Mouse (Mus musculus) hindbrain, embryonic 11.5 days (tissue): ENCODE measurements around the gene Txnip. TPM values are rescaled to one million over a fixed set of nuclear protein-coding genes. Genes with fewer than 3 reads are reported as not detected.

Source experiments
- ATAC-seq: fragments of 200-750 bp; cut with Nextera tagmentation; 2 replicates; pipeline ENCODE4 v1.8.0; 2017; ENCODE audit warnings: mild to moderate bottlenecking, moderate TSS enrichment, moderate library complexity; ENCODE audit not compliant: low FRiP score
- DNase-seq: peaks from one replicate; pipeline ENCODE4 v3.0.0-alpha.2; 2015; ENCODE audit warnings: low spot score
- H3K27ac ChIP-seq: fragments of 300-500 bp; sonication (generic); 2 replicates; pipeline ENCODE4 v1.5.1; 2014; ENCODE audit warnings: mild to moderate bottlenecking, low read depth, low read length
- H3K27me3 ChIP-seq: fragments of 300-500 bp; sonication (generic); 2 replicates; pipeline ENCODE4 v1.6.1; 2014; ENCODE audit warnings: mild to moderate bottlenecking, low read length, moderate library complexity, mixed read lengths; ENCODE audit not compliant: control insufficient read depth, insufficient read depth
- H3K36me3 ChIP-seq: fragments of 300-500 bp; sonication (generic); 2 replicates; pipeline ENCODE4 v1.6.1; 2014; ENCODE audit warnings: mild to moderate bottlenecking, low read length, moderate library complexity, mixed read lengths; ENCODE audit not compliant: control insufficient read depth, insufficient read depth
- H3K4me1 ChIP-seq: fragments of 300-500 bp; sonication (generic); replicated peaks from 2 replicates; pipeline ENCODE4 v1.6.1; 2014; ENCODE audit warnings: low read length, mixed read lengths; ENCODE audit not compliant: control insufficient read depth, insufficient read depth
- H3K4me2 ChIP-seq: fragments of 300-500 bp; sonication (generic); replicated peaks from 2 replicates; pipeline ENCODE4 v1.6.1; 2014; ENCODE audit warnings: mild to moderate bottlenecking, low read depth, low read length
- H3K4me3 ChIP-seq: fragments of 300-500 bp; sonication (generic); 2 replicates; pipeline ENCODE4 v1.5.1; 2014; ENCODE audit warnings: low read depth, low read length
- H3K9ac ChIP-seq: fragments of 300-500 bp; sonication (generic); 2 replicates; pipeline ENCODE4 v1.6.1; 2014; ENCODE audit warnings: low read depth, low read length
- H3K9me3 ChIP-seq: fragments of 300-500 bp; sonication (generic); 2 replicates; pipeline ENCODE4 v1.6.1; 2016; ENCODE audit warnings: low read length; ENCODE audit not compliant: control insufficient read depth
- WGBS: fragments of 180-500 bp; shearing (Covaris S2); extraction: QIAGEN DNeasy Blood & Tissue Kit; methylation state at CpG from one replicate; pipeline ENCODE4 v1.1.7; 2014; 5-methylcytosine and 5-hydroxymethylcytosine counted together
- polyA plus RNA-seq: library from polyadenylated mRNA; unstranded; fragments of >200 nt; fragmentation: Nextera tagmentation; extraction: Ambion mirVana; gene quantifications from 2 replicates; pipeline ENCODE4 v1.2.1, GENCODE M21; 2014

Gene Txnip
- polyA plus RNA-seq, 1 experiment from 2014 or later: 53.4 TPM

DNA sequence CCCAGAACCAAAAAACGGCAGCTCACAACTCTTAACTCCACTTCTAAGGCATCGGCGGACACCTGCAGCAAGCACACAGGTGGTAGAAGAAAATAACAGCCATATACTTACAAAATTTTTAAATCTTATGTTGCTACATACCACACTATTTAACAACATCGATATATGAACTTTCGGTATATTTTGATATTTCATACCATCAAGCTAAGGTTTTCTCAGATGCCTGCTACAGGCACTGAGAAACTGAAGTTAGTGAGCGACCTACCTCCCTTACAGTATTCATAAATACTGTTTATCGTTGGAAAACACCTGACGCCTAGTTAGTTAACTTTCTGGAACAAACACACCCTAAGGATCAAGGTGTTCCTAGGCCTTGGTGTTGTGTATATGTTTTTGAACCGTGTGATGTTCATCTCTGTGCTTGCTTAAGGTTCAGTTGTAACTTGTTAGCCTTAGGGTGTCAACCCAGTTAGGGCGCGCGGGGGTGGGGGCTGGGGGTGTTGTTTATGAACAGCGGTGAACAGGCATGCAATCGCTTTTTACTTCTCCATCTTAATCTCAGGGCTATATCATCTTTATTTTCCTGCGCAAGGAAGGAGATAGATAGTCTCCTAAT lies 1.6 kb upstream of the Txnip start:
- no peak overlapping the region for H3K27ac ChIP-seq
- H3K9ac ChIP-seq: no peak overlapping the region
- no peaks in the 10 kb centered on the region for H3K9me3 ChIP-seq
- no peaks in the 10 kb centered on the region; the same call in 1 of the 2 replicates for H3K4me1 ChIP-seq
- no peaks in the 10 kb centered on the region for H3K27me3 ChIP-seq
- no peaks in the 10 kb centered on the region for H3K36me3 ChIP-seq
- no peak for ATAC-seq
- 87% methylated on average over 15 of the region's 15 CpGs for WGBS
- DNase-seq: no peak
- no peak overlapping the region for H3K4me3 ChIP-seq
- H3K4me2 ChIP-seq: no peak overlapping the region

DNA sequence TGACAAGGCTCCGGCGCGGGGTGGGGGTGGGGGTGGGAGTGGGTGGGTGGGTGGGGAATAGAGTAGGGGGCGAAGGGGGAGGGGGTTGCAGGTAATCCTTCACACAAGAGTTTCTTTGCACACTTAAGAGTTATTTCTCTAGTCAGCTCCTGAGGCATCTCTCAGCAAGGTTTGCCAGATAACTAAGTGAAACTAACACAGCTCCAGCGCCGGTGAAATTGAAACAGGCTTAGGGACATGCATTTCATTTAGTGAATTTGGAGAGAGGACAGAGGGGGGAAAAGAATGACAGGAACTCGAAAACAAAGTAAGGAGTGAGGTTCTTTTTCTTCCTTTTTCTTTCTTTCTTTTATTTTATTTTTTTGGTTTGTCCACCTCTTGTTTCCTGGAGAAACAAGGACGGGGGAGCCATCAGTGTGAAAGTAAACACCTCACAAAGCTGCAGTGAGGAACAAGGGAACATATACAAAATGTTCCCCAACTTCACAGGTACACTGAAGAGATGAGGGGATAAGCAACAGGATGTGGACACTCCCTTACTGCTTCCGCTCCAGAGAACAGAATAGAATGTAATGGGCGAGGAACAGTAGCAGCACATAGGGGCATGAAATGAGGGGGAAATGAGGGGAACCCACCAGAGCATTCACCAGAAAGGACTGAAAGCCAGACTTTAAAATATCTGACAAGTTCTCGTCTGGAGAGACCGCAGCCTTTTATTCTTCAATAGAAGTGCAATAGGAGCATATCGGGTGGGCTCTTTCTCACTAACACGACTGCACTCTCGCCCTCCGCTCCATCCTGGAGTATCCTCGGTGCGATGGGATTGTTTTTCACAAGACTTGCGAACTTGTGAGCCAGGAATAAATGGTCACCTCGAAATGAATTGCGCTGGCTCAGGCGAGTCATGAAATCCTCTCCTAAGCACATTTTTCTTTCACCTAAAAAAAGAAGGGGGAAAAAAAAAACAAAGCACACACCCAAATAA lies 814 bp upstream of the Txnip start:
- Histone ChIP-seq H3K4me2 (peak overlapping the region; percentile 65), H3K4me1 (no peaks in the 10 kb centered on the region; the same call in 1 of the 2 replicates), H3K9ac (peak overlapping the region; percentile 57), H3K27ac (peak overlapping the region; percentile 2; the same call in 1 of the 2 replicates), H3K4me3 (peak overlapping the region; percentile 75), H3K9me3 (no peaks in the 10 kb centered on the region), H3K36me3 (no peaks in the 10 kb centered on the region), H3K27me3 (no peaks in the 10 kb centered on the region)
- DNase-seq (peak; percentile 53), ATAC-seq (no peak)
- WGBS: 12% methylated on average over 22 of the region's 22 CpGs

DNA sequence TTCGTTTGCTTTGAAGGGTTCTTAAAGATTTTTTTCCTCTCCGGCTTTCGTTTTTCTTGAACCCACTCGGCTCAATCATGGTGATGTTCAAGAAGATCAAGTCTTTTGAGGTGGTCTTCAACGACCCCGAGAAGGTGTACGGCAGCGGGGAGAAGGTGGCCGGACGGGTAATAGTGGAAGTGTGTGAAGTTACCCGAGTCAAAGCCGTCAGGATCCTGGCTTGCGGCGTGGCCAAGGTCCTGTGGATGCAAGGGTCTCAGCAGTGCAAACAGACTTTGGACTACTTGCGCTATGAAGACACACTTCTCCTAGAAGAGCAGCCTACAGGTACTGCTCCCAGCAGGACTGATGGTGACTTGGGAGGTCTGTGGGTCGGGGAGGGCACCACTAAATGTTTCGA lies 402 bp downstream of the Txnip start:
- H3K9ac ChIP-seq: peak overlapping the region; percentile 77
- peak overlapping the region; percentile 75 for H3K4me3 ChIP-seq
- ATAC-seq: peak; percentile 38; the same call in 1 of the 2 replicates
- WGBS: under 1% methylated on average over 17 of the region's 17 CpGs
- H3K4me1 ChIP-seq: no peaks in the 10 kb centered on the region; the same call in 1 of the 2 replicates
- H3K36me3 ChIP-seq: no peaks in the 10 kb centered on the region
- peak; percentile 46 for DNase-seq
- no peaks in the 10 kb centered on the region for H3K27me3 ChIP-seq
- H3K4me2 ChIP-seq: peak overlapping the region; percentile 65
- no peaks in the 10 kb centered on the region for H3K9me3 ChIP-seq
- peak overlapping the region; percentile 45; the same call in 1 of the 2 replicates for H3K27ac ChIP-seq

DNA sequence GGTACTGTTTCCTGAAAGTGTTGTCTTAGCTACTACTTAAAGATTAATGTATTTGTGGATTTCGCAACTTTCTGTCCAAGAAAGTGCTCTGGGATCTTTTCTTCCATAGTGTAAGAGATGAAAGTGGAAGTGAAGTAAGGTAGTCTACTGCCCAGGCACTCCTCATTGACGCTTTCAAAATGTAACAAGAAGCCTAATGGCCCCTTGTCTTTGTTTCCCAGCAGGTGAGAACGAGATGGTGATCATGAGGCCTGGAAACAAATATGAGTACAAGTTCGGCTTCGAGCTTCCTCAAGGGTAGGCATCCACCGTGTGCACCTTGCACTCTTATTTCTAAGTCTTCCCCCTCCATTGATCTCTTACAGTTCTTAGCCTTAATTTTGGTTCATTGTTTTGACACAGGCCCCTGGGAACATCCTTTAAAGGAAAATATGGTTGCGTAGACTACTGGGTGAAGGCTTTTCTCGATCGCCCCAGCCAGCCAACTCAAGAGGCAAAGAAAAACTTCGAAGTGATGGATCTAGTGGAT lies 975 bp downstream of the Txnip start:
- H3K27ac ChIP-seq: no peak overlapping the region

DNA sequence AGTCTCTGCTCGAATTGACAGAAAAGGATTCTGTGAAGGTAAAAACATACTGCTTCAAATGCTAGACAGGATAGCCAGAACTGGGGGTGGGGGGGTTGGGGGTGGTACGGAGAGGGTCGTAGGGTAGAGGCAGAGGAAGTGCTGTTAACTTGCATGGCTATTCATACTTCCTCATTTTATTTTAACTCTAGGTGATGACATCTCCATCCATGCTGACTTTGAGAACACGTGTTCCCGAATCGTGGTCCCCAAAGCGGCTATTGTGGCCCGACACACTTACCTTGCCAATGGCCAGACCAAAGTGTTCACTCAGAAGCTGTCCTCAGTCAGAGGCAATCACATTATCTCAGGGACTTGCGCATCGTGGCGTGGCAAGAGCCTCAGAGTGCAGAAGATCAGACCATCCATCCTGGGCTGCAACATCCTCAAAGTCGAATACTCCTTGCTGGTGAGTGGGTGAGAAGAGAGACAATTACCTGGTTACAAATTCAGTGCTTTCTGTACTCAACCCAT lies 1.7 kb downstream of the Txnip start:
- Histone ChIP-seq H3K4me3 (peak overlapping the region; percentile 75), H3K4me1 (no peaks in the 10 kb centered on the region; the same call in 1 of the 2 replicates), H3K9ac (peak overlapping the region; percentile 23; the same call in 1 of the 2 replicates)

More for the DNA sequence above, 975 bp downstream of the Txnip start:
- Histone ChIP-seq H3K9ac (peak overlapping the region; percentile 77), H3K9me3 (no peaks in the 10 kb centered on the region), H3K4me3 (peak overlapping the region; percentile 75), H3K4me1 (no peaks in the 10 kb centered on the region; the same call in 1 of the 2 replicates), H3K27me3 (no peaks in the 10 kb centered on the region), H3K4me2 (peak overlapping the region; percentile 65), H3K36me3 (no peaks in the 10 kb centered on the region)
- 49% methylated on average over 10 of the region's 10 CpGs for WGBS
- DNase-seq (no peak), ATAC-seq (no peak)

DNA sequence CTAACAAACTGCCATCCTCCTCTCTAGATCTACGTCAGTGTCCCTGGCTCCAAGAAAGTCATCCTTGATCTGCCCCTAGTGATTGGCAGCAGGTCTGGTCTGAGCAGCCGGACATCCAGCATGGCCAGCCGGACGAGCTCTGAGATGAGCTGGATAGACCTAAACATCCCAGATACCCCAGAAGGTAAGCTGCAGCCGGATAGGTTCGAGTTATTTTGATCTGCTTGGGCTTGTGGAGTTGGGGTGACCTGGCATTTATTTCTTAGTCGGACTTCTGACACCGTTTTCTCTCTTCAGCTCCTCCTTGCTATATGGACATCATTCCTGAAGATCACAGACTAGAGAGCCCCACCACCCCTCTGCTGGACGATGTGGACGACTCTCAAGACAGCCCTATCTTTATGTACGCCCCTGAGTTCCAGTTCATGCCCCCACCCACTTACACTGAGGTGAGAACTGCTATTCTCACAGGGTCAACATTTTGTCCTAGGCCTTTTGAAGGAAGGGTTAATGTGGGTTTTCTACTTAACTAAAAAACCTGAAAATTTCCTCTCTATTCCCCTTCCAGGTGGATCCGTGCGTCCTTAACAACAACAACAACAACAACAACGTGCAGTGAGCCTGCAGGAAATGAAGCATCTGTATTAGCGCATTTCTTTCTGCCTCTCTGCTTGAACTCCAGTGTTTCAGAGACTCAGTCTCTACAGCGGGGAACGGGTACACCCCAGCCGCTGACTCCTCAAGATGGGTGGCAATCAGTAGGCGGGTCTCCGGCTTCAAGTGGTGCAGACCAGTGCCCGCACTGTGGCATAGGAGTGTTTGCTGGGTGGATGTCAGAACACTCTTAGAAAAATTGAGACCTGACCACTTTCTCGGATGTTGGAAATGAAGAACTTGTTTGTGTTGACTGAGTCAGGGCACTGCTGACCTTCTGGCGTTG lies 2.4 kb downstream of the Txnip start:
- H3K36me3 ChIP-seq: no peaks in the 10 kb centered on the region
- ATAC-seq (no peak), DNase-seq (no peak)
- H3K9me3 ChIP-seq: no peaks in the 10 kb centered on the region
- H3K4me1 ChIP-seq: no peaks in the 10 kb centered on the region; the same call in 1 of the 2 replicates
- peak overlapping the region; percentile 65 for H3K4me2 ChIP-seq
- peak overlapping the region; percentile 75 for H3K4me3 ChIP-seq
- H3K27me3 ChIP-seq: no peaks in the 10 kb centered on the region
- peak overlapping the region; percentile 23; the same call in 1 of the 2 replicates for H3K9ac ChIP-seq
- H3K27ac ChIP-seq: no peak overlapping the region
- WGBS: 87% methylated on average over 23 of the region's 23 CpGs

More for the DNA sequence above, 1.7 kb downstream of the Txnip start:
- ATAC-seq (no peak), DNase-seq (no peak)
- 91% methylated on average over 12 of the region's 12 CpGs for WGBS
- Histone ChIP-seq H3K27ac (no peak overlapping the region), H3K4me2 (peak overlapping the region; percentile 65), H3K9me3 (no peaks in the 10 kb centered on the region), H3K27me3 (no peaks in the 10 kb centered on the region), H3K36me3 (no peaks in the 10 kb centered on the region)

DNA sequence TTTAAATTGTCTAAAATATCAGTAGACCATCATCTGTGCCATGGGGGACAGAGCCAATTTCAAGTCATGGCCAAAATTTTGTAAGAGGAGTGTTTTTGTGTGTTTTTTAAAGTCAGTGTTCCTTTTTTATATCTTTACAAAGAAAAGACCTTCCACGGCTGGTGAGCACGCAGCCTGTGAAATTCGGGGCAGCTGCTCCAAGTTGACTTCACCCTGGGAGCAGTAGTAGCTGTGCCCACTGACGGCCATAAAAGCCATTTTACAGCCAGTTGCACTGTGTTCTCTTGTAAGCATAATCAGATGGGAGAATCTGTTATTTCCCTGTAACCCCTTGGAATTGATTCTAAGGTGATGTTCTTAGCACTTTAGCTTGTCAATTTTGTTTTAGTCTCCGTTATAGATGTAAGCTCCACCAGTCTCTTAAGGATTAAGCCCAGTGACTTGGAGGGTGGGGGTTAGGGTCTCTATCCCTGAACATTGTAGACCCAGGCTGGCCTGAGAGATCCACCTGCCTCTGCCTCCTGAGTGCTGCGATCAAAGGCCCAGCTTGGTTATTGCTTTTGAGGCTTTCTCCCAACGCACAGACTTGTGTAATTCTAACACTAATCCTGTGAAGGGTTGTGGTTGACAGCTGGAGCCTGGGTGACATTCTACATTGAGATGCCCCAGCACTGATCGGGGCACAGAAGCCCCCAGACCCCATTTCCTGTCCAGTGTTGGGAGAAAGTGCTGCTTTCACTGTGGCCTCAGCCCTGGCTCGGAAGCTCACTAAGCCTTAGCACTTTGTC lies 3.3 kb downstream of the Txnip start:
- Histone ChIP-seq H3K36me3 (no peaks in the 10 kb centered on the region), H3K9ac (no peak overlapping the region), H3K4me1 (no peaks in the 10 kb centered on the region; the same call in 1 of the 2 replicates), H3K27ac (0 out of 2 replicates have a peak overlapping the region, but pooled peaks have one; percentile 6), H3K4me2 (no peak overlapping the region), H3K4me3 (no peak overlapping the region), H3K27me3 (no peaks in the 10 kb centered on the region), H3K9me3 (no peaks in the 10 kb centered on the region)
- DNase-seq (no peak), ATAC-seq (no peak)
- 91% methylated on average over 9 of the region's 9 CpGs for WGBS
